Mouse (Mus musculus): Measurements from ENCODE around the gene Ncam1. TPM values are rescaled to one million over a fixed set of nuclear protein-coding genes. Genes with fewer than 3 reads are reported as not detected.
A peak's percentile ranks its signal among the peaks of the same experiment; 100 is the strongest.

Gene Ncam1
- polyA plus RNA-seq, 1 experiment from 2014 or later, result 126 TPM

DNA sequence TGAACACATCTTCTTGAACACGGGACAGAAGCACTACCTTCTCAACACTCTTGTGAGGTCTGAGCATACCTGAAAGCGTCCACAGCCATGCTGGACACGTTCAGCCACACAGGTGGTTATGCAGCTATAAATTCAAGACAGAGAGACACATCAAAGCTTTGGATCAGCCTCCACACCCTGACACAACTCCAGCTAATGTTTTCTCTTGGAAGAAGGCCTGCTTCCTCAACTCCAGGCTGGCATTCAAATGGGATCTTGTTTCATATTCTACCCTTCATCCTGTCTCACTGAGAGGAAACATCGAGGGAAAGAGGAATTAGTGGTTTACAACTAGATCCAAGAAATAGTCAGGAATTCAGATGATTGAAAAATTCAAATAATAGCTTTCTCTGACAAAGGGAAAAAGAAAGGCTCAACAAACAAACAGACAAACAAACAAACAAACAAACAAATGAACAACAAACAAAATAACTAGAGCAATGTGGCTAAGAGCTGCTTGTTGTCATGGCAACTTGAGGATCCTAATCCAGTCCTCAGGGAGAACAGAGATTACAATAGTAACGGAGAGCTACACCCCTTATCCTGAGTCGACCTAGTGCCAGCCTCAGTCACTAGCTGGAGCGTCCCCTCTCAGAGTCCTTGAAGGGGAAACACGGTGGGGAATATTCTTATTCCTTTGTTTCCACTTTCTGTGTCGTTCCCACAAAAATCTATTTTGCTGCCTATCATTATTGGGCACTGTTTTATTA lies 175.6 kb downstream of the Ncam1 start:
- no peak for DNase-seq (ENCODE audit: low spot score)
- WGBS, result 72% methylated on average over 9 of the region's 9 CpGs
- peaks cover 18% of the 10 kb centered on the region for H3K4me1 ChIP-seq (replicated peaks)
- no peak overlapping the region for H3K4me3 ChIP-seq
- no peak overlapping the region for H3K27ac ChIP-seq
- no peaks in the 10 kb centered on the region for H3K9me3 ChIP-seq
- H3K36me3 ChIP-seq, result no peaks in the 10 kb centered on the region
- no peaks in the 10 kb centered on the region for H3K27me3 ChIP-seq (ENCODE audit: insufficient read depth, poor library complexity, severe bottlenecking)

- peaks cover 18% of the 10 kb centered on the region for H3K4me1 ChIP-seq (replicated peaks)
- H3K9me3 ChIP-seq, result no peaks in the 10 kb centered on the region
- H3K4me3 ChIP-seq, result no peak overlapping the region
- H3K36me3 ChIP-seq, result no peaks in the 10 kb centered on the region
- DNase-seq (ENCODE audit: low spot score), result no peak
- H3K27me3 ChIP-seq (ENCODE audit: insufficient read depth, poor library complexity, severe bottlenecking), result no peaks in the 10 kb centered on the region
- WGBS, result 88% methylated on average over 11 of the region's 11 CpGs
- no peak overlapping the region for H3K27ac ChIP-seq
These were observed 177.0 kb downstream of the Ncam1 start for GRCm38 (mm10) chr9:49621691-49622090.

DNA sequence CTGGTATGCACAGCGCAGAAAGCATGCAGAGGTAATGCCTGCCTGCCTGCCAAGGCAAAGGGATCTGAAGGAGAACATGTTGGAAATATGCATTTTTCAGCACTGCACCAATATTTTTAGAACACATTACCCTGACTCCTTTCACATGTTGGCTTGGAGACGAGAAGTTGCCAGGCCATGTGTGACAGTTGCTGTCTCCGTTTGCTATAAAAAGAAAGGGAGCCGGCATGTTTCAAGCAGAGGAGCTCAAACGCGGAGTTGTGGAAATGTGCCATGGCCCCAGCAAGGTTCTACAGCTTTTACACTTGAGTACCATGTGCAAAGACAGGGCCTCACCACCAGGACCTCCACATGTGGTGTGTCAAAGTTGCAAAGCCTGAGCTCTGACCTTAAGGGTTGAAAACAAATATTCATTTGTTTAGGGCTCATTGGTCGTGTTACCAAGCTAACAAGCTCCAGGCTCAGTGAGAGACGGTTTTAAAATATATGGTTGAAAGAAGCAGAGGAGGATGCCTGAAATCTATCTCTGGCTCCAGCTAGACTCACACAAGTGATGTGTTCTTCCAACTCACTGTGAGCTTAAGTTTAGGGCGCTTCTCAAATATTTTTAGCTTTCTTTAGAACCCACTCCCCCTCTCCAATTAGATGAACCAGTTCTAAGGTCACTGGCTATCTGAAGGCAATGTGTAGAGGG lies 179.9 kb downstream of the Ncam1 start:
- DNase-seq (ENCODE audit: low spot score), result no peak
- no peaks in the 10 kb centered on the region for H3K27me3 ChIP-seq (ENCODE audit: insufficient read depth, poor library complexity, severe bottlenecking)
- H3K36me3 ChIP-seq, result no peaks in the 10 kb centered on the region
- H3K4me3 ChIP-seq, result no peak overlapping the region
- H3K27ac ChIP-seq, result no peak overlapping the region
- WGBS, result 82% methylated on average over 9 of the region's 9 CpGs
- peaks cover under 1% of the 10 kb centered on the region for H3K4me1 ChIP-seq (replicated peaks)
- no peaks in the 10 kb centered on the region for H3K9me3 ChIP-seq

- no peak overlapping the region for H3K27ac ChIP-seq
- H3K36me3 ChIP-seq, result no peaks in the 10 kb centered on the region
- H3K27me3 ChIP-seq (ENCODE audit: insufficient read depth, poor library complexity, severe bottlenecking), result no peaks in the 10 kb centered on the region
- H3K9me3 ChIP-seq, result no peaks in the 10 kb centered on the region
- DNase-seq (ENCODE audit: low spot score), result no peak
- no peaks in the 10 kb centered on the region for H3K4me1 ChIP-seq (replicated peaks)
- 75% methylated on average over 2 of the region's 2 CpGs for WGBS
- no peak overlapping the region for H3K4me3 ChIP-seq
These were observed 180.5 kb downstream of the Ncam1 start for GRCm38 (mm10) chr9:49618266-49618665.

GRCm38 (mm10) chr9:49617216-49617615 lies 181.5 kb downstream of the Ncam1 start:
- Histone ChIP-seq H3K9me3 (no peaks in the 10 kb centered on the region), H3K4me1 (replicated peaks) (no peaks in the 10 kb centered on the region), H3K27ac (no peak overlapping the region), H3K27me3 (ENCODE audit: insufficient read depth, poor library complexity, severe bottlenecking) (no peaks in the 10 kb centered on the region), H3K4me3 (no peak overlapping the region), H3K36me3 (no peaks in the 10 kb centered on the region)
- DNase-seq (ENCODE audit: low spot score), result peak; percentile 39
- 20% methylated on average over 3 of the region's 3 CpGs for WGBS

- no peak for DNase-seq (ENCODE audit: low spot score)
These were observed 186.3 kb downstream of the Ncam1 start for GRCm38 (mm10) chr9:49612387-49612786.

GRCm38 (mm10) chr9:49608191-49608590 lies 190.5 kb downstream of the Ncam1 start:
- H3K4me3 ChIP-seq, result no peak overlapping the region

More at GRCm38 (mm10) chr9:49612387-49612786, 186.3 kb downstream of the Ncam1 start:
- Histone ChIP-seq H3K27me3 (ENCODE audit: insufficient read depth, poor library complexity, severe bottlenecking) (no peaks in the 10 kb centered on the region), H3K4me3 (no peak overlapping the region), H3K27ac (no peak overlapping the region), H3K4me1 (replicated peaks) (no peaks in the 10 kb centered on the region), H3K36me3 (no peaks in the 10 kb centered on the region), H3K9me3 (no peaks in the 10 kb centered on the region)

DNA sequence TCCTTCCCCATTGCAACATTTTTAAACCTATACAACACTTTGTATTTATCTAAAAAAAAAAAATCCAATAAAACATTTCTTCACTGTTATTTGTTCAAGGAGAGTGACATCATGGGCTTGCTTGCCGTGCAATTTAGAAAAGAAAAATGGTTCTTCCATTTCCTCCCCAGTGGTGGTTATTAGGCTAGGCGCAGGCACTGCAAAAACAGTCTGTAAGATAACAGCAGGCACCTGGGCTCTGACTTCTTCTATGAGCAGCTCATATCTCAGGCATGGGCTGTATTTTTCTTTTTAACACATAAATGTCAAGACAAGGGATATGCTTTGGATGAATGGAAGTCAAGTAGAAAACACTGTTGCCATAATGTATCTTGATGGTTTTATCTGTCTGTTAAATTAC lies 192.0 kb downstream of the Ncam1 start:
- Histone ChIP-seq H3K27me3 (ENCODE audit: insufficient read depth, poor library complexity, severe bottlenecking) (no peaks in the 10 kb centered on the region), H3K4me3 (no peak overlapping the region), H3K4me1 (replicated peaks) (peaks cover 23% of the 10 kb centered on the region), H3K27ac (peak overlapping the region; percentile 81; the same call in 1 of the 2 replicates), H3K36me3 (no peaks in the 10 kb centered on the region), H3K9me3 (no peaks in the 10 kb centered on the region)
- no peak for DNase-seq (ENCODE audit: low spot score)
- 59% methylated on average over 2 of the region's 2 CpGs for WGBS

More at GRCm38 (mm10) chr9:49608191-49608590, 190.5 kb downstream of the Ncam1 start:
- Histone ChIP-seq H3K27me3 (ENCODE audit: insufficient read depth, poor library complexity, severe bottlenecking) (no peaks in the 10 kb centered on the region), H3K27ac (no peak overlapping the region), H3K36me3 (no peaks in the 10 kb centered on the region), H3K9me3 (no peaks in the 10 kb centered on the region), H3K4me1 (replicated peaks) (peaks cover 23% of the 10 kb centered on the region)
- DNase-seq (ENCODE audit: low spot score), result no peak
- WGBS, result 74% methylated on average over 2 of the region's 2 CpGs

GRCm38 (mm10) chr9:49606317-49606716 lies 192.4 kb downstream of the Ncam1 start:
- Histone ChIP-seq H3K27ac (peak overlapping the region; percentile 81), H3K36me3 (no peaks in the 10 kb centered on the region), H3K4me3 (no peak overlapping the region), H3K27me3 (ENCODE audit: insufficient read depth, poor library complexity, severe bottlenecking) (no peaks in the 10 kb centered on the region), H3K9me3 (no peaks in the 10 kb centered on the region), H3K4me1 (replicated peaks) (peaks cover 23% of the 10 kb centered on the region)
- 25% methylated on average over 5 of the region's 5 CpGs for WGBS
- DNase-seq (ENCODE audit: low spot score), result peak; percentile 51

- no peaks in the 10 kb centered on the region for H3K27me3 ChIP-seq (ENCODE audit: insufficient read depth, poor library complexity, severe bottlenecking)
- H3K4me3 ChIP-seq, result no peak overlapping the region
- no peak for DNase-seq (ENCODE audit: low spot score)
- peaks cover 23% of the 10 kb centered on the region for H3K4me1 ChIP-seq (replicated peaks)
- no peaks in the 10 kb centered on the region for H3K9me3 ChIP-seq
- WGBS, result 55% methylated on average over 4 of the region's 4 CpGs
- H3K27ac ChIP-seq, result peak overlapping the region; percentile 81
- no peaks in the 10 kb centered on the region for H3K36me3 ChIP-seq
These were observed 192.9 kb downstream of the Ncam1 start for GRCm38 (mm10) chr9:49605791-49606190.

DNA sequence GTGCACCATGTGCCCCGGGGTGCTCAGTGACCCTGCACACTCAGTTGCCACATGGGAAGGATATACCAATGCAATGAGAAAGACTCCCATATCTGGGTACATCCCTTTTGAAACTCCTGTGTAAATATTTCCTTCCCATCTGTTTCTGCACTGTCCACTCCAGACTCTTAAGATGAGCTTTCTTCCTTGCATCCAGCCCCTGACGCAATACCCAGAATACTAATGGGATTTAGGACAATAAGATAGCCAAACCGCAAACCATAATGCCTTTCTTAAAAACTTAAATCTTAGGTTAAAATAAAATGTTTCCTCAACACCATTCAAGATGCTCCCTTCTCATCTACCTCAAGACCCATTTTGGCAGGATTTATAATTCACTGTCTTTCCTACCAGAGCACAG lies 193.4 kb downstream of the Ncam1 start:
- H3K27ac ChIP-seq, result 0 out of 2 replicates have a peak overlapping the region, but pooled peaks have one; percentile 81
- H3K4me3 ChIP-seq, result no peak overlapping the region
- no peaks in the 10 kb centered on the region for H3K9me3 ChIP-seq
- peaks cover 23% of the 10 kb centered on the region for H3K4me1 ChIP-seq (replicated peaks)
- 91% methylated on average over 3 of the region's 3 CpGs for WGBS
- H3K36me3 ChIP-seq, result no peaks in the 10 kb centered on the region
- no peak for DNase-seq (ENCODE audit: low spot score)
- no peaks in the 10 kb centered on the region for H3K27me3 ChIP-seq (ENCODE audit: insufficient read depth, poor library complexity, severe bottlenecking)

- WGBS, result 86% methylated on average over 4 of the region's 4 CpGs
- H3K27me3 ChIP-seq (ENCODE audit: insufficient read depth, poor library complexity, severe bottlenecking), result no peaks in the 10 kb centered on the region
- no peak overlapping the region for H3K4me3 ChIP-seq
- peaks cover 11% of the 10 kb centered on the region for H3K4me1 ChIP-seq (replicated peaks)
- no peaks in the 10 kb centered on the region for H3K36me3 ChIP-seq
- no peak for DNase-seq (ENCODE audit: low spot score)
- no peaks in the 10 kb centered on the region for H3K9me3 ChIP-seq
- no peak overlapping the region for H3K27ac ChIP-seq
These were observed 197.5 kb downstream of the Ncam1 start for GRCm38 (mm10) chr9:49601215-49601614.

- peaks cover 37% of the 10 kb centered on the region for H3K4me1 ChIP-seq (replicated peaks)
- no peaks in the 10 kb centered on the region for H3K9me3 ChIP-seq
- no peaks in the 10 kb centered on the region for H3K27me3 ChIP-seq (ENCODE audit: insufficient read depth, poor library complexity, severe bottlenecking)
- H3K27ac ChIP-seq, result peak overlapping the region; percentile 53; the same call in 1 of the 2 replicates
- H3K36me3 ChIP-seq, result no peaks in the 10 kb centered on the region
- 65% methylated on average over 11 of the region's 11 CpGs for WGBS
- no peak for DNase-seq (ENCODE audit: low spot score)
- no peak overlapping the region for H3K4me3 ChIP-seq
These were observed 202.9 kb downstream of the Ncam1 start for GRCm38 (mm10) chr9:49595635-49596348.

Measured in hindbrain, embryonic 10.5 days (tissue).